Mouse (Mus musculus) liver, adult 2 months (tissue): ENCODE data around the gene Tnni2.

ENCODE experiments used
- CTCF ChIP-seq: fragments of 200-500 bp; IDR thresholded peaks from 2 replicates; pipeline ENCODE4 v1.5.1; 2011; ENCODE audit warnings: low read depth, low read length, control low read depth
- POLR2A ChIP-seq: fragments of 200-500 bp; IDR thresholded peaks from 2 replicates; pipeline ENCODE4 v1.6.1; 2011; ENCODE audit warnings: low read length, control low read depth; ENCODE audit not compliant: insufficient read depth; ENCODE audit errors: extremely low read depth

DNA sequence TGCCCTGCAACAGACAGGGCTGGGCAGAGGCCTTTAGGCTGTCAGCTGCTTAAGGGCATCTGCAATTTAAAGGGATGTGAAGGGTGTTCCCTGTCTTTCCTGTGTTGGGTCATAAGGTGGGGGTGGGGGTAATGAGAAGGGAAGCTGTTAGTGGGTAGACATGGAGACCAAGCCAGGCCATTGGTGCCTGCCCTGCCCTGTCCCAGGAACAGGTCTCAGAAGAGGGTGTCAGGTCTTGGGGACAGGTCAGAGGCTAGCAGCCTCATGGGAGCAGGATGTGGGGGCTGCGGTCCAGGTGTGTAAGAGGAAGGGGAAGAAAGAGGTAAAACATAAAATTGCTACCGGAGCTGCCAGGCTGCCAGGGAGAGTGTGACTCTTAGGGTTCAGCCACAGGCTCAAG, 19.8 kb downstream of the Tnni2 start:
- TF ChIP-seq CTCF (no peak), POLR2A (no peak)
